Mouse (Mus musculus): ENCODE data around the gene Podxl2. TPM values are rescaled to one million over a fixed set of nuclear protein-coding genes. Genes with fewer than 3 reads are reported as not detected.

The Podxl2 gene
- not detected for polyA plus RNA-seq (2014; fragmentation: Illumina TruSeq; extraction: RNeasy Lipid Tissue Mini Kit (QIAGEN cat#74804); ENCODE audit: low read depth, low replicate concordance)

DNA sequence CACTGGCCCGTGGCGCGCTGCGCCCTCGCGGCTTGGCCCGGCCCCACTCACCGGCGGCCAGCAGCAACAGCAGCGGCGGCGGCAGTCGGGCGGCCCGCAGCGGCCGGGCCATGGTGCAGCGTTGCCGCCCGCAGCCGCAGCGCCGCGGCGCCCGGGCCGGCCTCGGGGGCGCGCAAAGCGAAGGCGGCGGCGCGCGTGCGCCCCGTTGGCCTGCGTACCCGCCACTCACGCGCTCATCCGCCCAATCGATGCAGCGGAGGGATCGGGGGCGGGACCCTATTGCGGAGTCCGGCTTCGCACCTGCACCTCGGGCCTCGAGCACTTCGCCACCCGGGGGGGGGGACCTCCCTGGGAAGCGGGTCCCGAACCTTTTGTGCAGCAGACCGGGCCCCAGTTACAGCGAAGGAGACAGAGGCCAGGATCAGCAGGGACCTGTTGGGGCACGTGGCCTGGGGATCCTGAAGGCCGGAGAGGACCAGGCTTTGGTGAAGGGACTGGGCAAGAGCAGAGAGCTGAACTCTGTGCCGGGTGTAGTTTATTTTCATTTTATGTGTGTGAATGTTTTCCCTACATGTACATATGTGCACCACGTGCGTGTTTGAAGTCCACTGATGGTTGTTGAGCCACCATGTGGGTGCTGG lies at the start of gene Podxl2:
Gene Podxl2, minus strand, starts transcription at position 177 of the 641 bp plus-strand sequence.

DNA sequence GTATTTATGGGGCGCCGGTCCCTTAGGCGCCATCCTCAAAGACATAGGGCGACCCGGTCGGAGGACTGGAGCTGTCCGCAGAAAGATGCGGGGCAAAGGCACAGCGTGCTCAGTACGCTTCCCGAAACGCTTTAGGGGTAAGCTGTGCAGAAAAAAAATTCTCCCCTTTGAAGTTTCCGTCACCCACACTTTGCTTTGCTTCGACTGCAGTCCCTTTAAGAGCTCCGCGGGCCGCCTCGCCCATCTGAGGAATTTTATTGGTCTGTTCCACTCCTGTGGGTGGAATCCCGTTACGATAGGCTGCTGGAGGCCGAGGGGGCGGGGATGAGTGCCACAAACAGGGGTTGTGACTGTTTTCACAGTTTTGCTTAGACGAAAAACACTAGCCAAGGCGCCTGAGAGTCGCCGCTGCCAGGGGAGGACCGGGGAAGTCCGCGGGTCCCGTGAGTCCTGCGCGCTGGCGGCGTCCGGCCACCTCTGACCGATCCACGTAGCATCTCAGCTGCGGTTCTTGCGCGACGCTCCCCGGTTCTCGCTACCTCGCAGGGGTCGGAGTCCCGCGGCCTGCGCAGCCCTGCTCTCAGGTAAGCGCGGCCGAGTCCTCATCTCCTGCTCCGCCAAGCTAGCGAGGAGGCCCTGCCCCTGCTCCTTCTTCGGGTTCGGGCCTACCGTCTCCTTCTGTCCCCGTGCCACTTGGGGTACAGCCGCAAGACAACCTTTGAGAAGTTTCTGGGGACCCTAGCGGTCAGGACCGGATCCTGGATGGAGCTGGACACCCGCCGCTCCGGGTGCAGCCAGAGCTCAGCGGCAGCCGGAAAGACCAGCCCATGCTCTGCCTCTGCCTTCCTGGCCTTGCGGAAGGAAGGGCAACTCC lies 27.3 kb upstream of the Podxl2 start, which contains the start of gene Tpra1:
Gene Tpra1, plus strand, starts transcription at position 305 of the 874 bp plus-strand sequence.

DNA sequence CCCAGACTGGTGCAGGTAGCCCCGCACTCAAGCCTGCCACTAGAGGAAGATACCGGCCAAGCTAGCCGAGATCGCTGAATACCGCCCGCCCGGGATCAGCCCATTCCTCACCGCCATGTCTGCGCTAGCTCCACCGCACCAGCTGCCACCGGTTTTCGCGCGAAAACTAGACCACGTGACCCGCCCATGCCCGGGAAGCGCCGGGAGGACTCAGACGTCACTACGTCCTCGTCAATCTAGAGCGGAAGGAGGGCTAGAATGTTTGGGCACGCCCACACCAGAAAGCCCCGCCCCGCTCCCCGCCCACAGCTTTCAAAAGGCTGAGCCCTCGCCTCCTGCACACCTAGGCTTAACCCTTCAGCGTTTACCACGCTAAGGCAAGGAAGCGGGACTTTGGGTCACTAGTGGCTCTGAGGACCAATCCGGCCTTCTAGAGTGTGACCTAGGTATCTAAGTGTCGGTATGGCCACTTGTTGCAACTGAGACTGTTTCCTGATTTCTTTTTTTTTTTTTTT lies 23.7 kb upstream of the Podxl2 start, which contains the start of gene Mcm2:
Gene Mcm2, minus strand, starts transcription at position 247 of the 515 bp plus-strand sequence.

DNA sequence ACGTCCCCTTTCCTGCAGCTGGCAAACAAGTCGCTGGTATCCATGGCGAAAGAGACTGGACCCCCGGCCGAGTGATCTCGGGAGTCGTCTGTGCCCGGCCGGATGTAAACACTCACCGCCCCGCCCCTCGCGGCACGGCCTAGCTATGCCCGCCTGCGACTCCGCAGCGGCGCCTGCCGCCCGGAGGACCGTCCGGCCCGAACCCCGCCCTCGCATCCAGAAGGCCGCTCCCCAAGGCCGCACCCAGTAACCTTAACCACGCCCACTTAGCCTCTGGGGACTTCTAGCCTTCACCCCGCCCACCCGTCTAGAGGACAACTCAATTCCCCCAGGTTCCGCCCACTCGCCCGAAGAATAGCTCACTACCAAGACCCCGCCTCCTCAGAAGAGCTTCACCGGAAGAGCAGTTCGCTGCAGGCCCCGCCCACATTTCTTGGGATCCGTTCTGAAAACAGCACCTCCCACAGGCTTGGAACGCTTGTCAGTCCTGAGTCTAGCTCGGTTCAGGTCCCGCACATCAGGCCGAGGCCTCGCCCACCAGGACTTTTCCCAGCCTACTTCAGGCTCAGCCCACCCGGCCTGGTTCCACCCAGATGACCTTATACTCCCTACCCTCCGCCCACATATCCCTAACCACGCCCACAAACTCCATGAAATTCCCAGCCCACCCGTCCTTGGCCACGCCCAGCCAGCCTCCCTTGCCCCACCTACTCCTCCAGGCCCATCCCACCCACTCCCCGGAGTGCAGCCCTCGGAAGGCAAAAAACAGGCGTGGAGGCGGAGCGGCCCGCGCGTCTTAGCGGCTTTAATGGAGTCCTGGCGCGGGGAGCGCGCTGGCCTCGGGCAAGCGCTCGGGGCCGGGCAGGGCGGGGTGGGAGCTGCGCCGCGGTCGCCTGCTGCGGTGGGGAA lies 32.8 kb downstream of the Podxl2 start, which contains the start of gene Abtb1:
Gene Abtb1, minus strand, starts transcription at position 204 of the 909 bp plus-strand sequence.

Other genes starting within 250 kb of the Podxl2 start
- gene Kbtbd12, start 237.1 kb downstream of the Podxl2 start, polyA plus RNA-seq (2014; fragmentation: Illumina TruSeq; extraction: RNeasy Lipid Tissue Mini Kit (QIAGEN cat#74804); ENCODE audit: low read depth, low replicate concordance) = 0.54 TPM
- 6.9 TPM for gene Mgll, start 150.6 kb downstream of the Podxl2 start, polyA plus RNA-seq (2014; fragmentation: Illumina TruSeq; extraction: RNeasy Lipid Tissue Mini Kit (QIAGEN cat#74804); ENCODE audit: low read depth, low replicate concordance)
- 2.4 TPM for gene Abtb1, start 33.1 kb downstream of the Podxl2 start, polyA plus RNA-seq (2014; fragmentation: Illumina TruSeq; extraction: RNeasy Lipid Tissue Mini Kit (QIAGEN cat#74804); ENCODE audit: low read depth, low replicate concordance)
- 2.1 TPM for gene Mcm2, start 23.7 kb upstream of the Podxl2 start, polyA plus RNA-seq (2014; fragmentation: Illumina TruSeq; extraction: RNeasy Lipid Tissue Mini Kit (QIAGEN cat#74804); ENCODE audit: low read depth, low replicate concordance)
- gene Tpra1, start 27.2 kb upstream of the Podxl2 start, polyA plus RNA-seq (2014; fragmentation: Illumina TruSeq; extraction: RNeasy Lipid Tissue Mini Kit (QIAGEN cat#74804); ENCODE audit: low read depth, low replicate concordance) = 6.8 TPM